Mouse (Mus musculus): ENCODE measurements around the gene Ccdc152. TPM values are rescaled to one million over a fixed set of nuclear protein-coding genes. Genes with fewer than 3 reads are reported as not detected.
"Not testable (repeated sequence)": the region's sequence is repeated elsewhere in the genome, so short reads cannot be mapped to it uniquely, and the experiment has no call there.

Gene Ccdc152
- polyA plus RNA-seq, 1 experiment from 2014 or later = not detected

GRCm38 (mm10) chr15:3251718-3252067, 51.6 kb downstream of the Ccdc152 start:
- no peaks in the 10 kb centered on the region for H3K27me3 ChIP-seq
- no peaks in the 10 kb centered on the region for H3K36me3 ChIP-seq
- no peak overlapping the region for H3K27ac ChIP-seq
- ATAC-seq (ENCODE audit: insufficient number of reproducible peaks, insufficient read depth, low FRiP score, low TSS enrichment, low read depth) = no peak
- no peak overlapping the region for H3K4me3 ChIP-seq
- no peak overlapping the region for H3K4me2 ChIP-seq
- no peaks in the 10 kb centered on the region for H3K9me3 ChIP-seq
- H3K9ac ChIP-seq = no peak overlapping the region
- no peaks in the 10 kb centered on the region for H3K4me1 ChIP-seq

- ATAC-seq (ENCODE audit: insufficient number of reproducible peaks, insufficient read depth, low FRiP score, low TSS enrichment, low read depth) = no peak
- H3K9ac ChIP-seq = no peak overlapping the region
- no peak overlapping the region for H3K4me3 ChIP-seq
- no peaks in the 10 kb centered on the region for H3K27me3 ChIP-seq
- no peaks in the 10 kb centered on the region for H3K9me3 ChIP-seq
- H3K4me2 ChIP-seq = no peak overlapping the region
- H3K36me3 ChIP-seq = no peaks in the 10 kb centered on the region
- H3K4me1 ChIP-seq = no peaks in the 10 kb centered on the region
- H3K27ac ChIP-seq = no peak overlapping the region
- WGBS = 82% methylated on average over 3 of the region's 3 CpGs
Observed at GRCm38 (mm10) chr15:3251031-3251717, 52.2 kb downstream of the Ccdc152 start.

- H3K27ac ChIP-seq = no peak overlapping the region
- no peak overlapping the region for H3K4me3 ChIP-seq
- no peak for ATAC-seq (ENCODE audit: insufficient number of reproducible peaks, insufficient read depth, low FRiP score, low TSS enrichment, low read depth)
- no peaks in the 10 kb centered on the region for H3K9me3 ChIP-seq
- 75% methylated on average over 2 of the region's 2 CpGs for WGBS
- H3K4me1 ChIP-seq = no peaks in the 10 kb centered on the region
- H3K36me3 ChIP-seq = no peaks in the 10 kb centered on the region
- no peaks in the 10 kb centered on the region for H3K27me3 ChIP-seq
- H3K4me2 ChIP-seq = no peak overlapping the region
- no peak overlapping the region for H3K9ac ChIP-seq
Observed at GRCm38 (mm10) chr15:3250620-3251019, 52.7 kb downstream of the Ccdc152 start.

GRCm38 (mm10) chr15:3245036-3245435, 58.3 kb downstream of the Ccdc152 start:
- H3K4me2 ChIP-seq; H3K27ac ChIP-seq; H3K36me3 ChIP-seq; H3K27me3 ChIP-seq; H3K4me1 ChIP-seq; H3K9ac ChIP-seq; ATAC-seq (ENCODE audit: insufficient number of reproducible peaks, insufficient read depth, low FRiP score, low TSS enrichment, low read depth); H3K4me3 ChIP-seq; H3K9me3 ChIP-seq: not testable (repeated sequence)
- WGBS = 83% methylated on average over 10 of the region's 10 CpGs

GRCm38 (mm10) chr15:3237963-3238362, 65.4 kb downstream of the Ccdc152 start:
- Histone ChIP-seq H3K4me2 (no peak overlapping the region), H3K9ac (no peak overlapping the region), H3K9me3 (no peaks in the 10 kb centered on the region), H3K27me3 (no peaks in the 10 kb centered on the region), H3K4me1 (no peaks in the 10 kb centered on the region), H3K4me3 (no peak overlapping the region), H3K27ac (no peak overlapping the region), H3K36me3 (no peaks in the 10 kb centered on the region)
- 68% methylated on average over 1 of the region's 1 CpGs for WGBS
- no peak for ATAC-seq (ENCODE audit: insufficient number of reproducible peaks, insufficient read depth, low FRiP score, low TSS enrichment, low read depth)

- Histone ChIP-seq H3K27me3 (no peaks in the 10 kb centered on the region), H3K4me2 (no peak overlapping the region), H3K9me3 (no peaks in the 10 kb centered on the region), H3K36me3 (no peaks in the 10 kb centered on the region), H3K4me3 (no peak overlapping the region), H3K4me1 (no peaks in the 10 kb centered on the region), H3K27ac (no peak overlapping the region), H3K9ac (no peak overlapping the region)
- no peak for ATAC-seq (ENCODE audit: insufficient number of reproducible peaks, insufficient read depth, low FRiP score, low TSS enrichment, low read depth)
- WGBS = 85% methylated on average over 2 of the region's 2 CpGs
Observed at GRCm38 (mm10) chr15:3236338-3236737, 67.0 kb downstream of the Ccdc152 start.

GRCm38 (mm10) chr15:3233837-3234551, 69.3 kb downstream of the Ccdc152 start:
- Histone ChIP-seq H3K27me3 (no peaks in the 10 kb centered on the region), H3K27ac (no peak overlapping the region), H3K9me3 (no peaks in the 10 kb centered on the region), H3K4me2 (no peak overlapping the region), H3K9ac (no peak overlapping the region), H3K4me3 (no peak overlapping the region), H3K36me3 (no peaks in the 10 kb centered on the region), H3K4me1 (no peaks in the 10 kb centered on the region)
- WGBS = 80% methylated on average over 3 of the region's 3 CpGs
- ATAC-seq (ENCODE audit: insufficient number of reproducible peaks, insufficient read depth, low FRiP score, low TSS enrichment, low read depth) = no peak

GRCm38 (mm10) chr15:3232168-3232835, 71.0 kb downstream of the Ccdc152 start:
- Histone ChIP-seq H3K4me2 (no peak overlapping the region), H3K4me1 (peaks cover 6% of the 10 kb centered on the region; the same call in 1 of the 2 replicates), H3K27me3 (no peaks in the 10 kb centered on the region), H3K9ac (no peak overlapping the region), H3K4me3 (no peak overlapping the region), H3K27ac (no peak overlapping the region), H3K9me3 (no peaks in the 10 kb centered on the region), H3K36me3 (no peaks in the 10 kb centered on the region)
- 48% methylated on average over 9 of the region's 9 CpGs for WGBS
- ATAC-seq (ENCODE audit: insufficient number of reproducible peaks, insufficient read depth, low FRiP score, low TSS enrichment, low read depth) = no peak

GRCm38 (mm10) chr15:3231004-3231403, 72.3 kb downstream of the Ccdc152 start:
- no peaks in the 10 kb centered on the region for H3K9me3 ChIP-seq
- H3K4me3 ChIP-seq = no peak overlapping the region
- WGBS = 83% methylated on average over 4 of the region's 4 CpGs
- no peak for ATAC-seq (ENCODE audit: insufficient number of reproducible peaks, insufficient read depth, low FRiP score, low TSS enrichment, low read depth)
- peaks cover 11% of the 10 kb centered on the region; the same call in 1 of the 2 replicates for H3K4me1 ChIP-seq
- no peak overlapping the region for H3K9ac ChIP-seq
- H3K4me2 ChIP-seq = no peak overlapping the region
- H3K36me3 ChIP-seq = no peaks in the 10 kb centered on the region
- no peak overlapping the region for H3K27ac ChIP-seq
- H3K27me3 ChIP-seq = no peaks in the 10 kb centered on the region

Other genes starting within 250 kb of the Ccdc152 start
- gene Selenop, start 35.0 kb downstream of the Ccdc152 start, polyA plus RNA-seq (2015; fragmentation: Nextera tagmentation; extraction: Ambion mirVana) = 87.2 and 102 TPM in 2 replicates